Mouse (Mus musculus): Measurements from ENCODE around the gene Cmtm5. TPM values are rescaled to one million over a fixed set of nuclear protein-coding genes. Genes with fewer than 3 reads are reported as not detected.
"Not testable (repeated sequence)": the region's sequence is repeated elsewhere in the genome, so short reads cannot be mapped to it uniquely, and the experiment has no call there.

Cmtm5 gene
- total RNA-seq, 2 experiments from 2014 or later, result 0.46 to 0.83 TPM

DNA sequence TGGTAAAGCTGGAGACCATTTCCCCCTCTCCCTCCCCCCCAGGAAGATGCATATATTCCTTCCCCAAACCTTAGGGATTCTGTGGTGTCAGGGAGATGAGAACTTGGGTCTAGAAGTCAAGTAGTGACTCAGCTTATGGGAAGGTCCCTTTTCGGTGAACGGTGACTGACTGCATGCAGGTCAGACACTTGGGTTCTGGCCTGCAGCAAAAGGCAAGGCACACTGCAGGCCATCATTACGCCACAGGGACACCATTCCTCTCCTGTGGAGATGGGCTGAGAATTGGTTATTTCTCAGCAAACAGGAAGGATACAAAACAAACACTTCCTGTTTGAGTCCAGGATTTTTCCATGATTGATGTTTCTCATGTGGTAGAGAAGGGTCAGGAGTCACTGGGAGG is 23.1 kb downstream of the Cmtm5 start:
- no peak for DNase-seq

DNA sequence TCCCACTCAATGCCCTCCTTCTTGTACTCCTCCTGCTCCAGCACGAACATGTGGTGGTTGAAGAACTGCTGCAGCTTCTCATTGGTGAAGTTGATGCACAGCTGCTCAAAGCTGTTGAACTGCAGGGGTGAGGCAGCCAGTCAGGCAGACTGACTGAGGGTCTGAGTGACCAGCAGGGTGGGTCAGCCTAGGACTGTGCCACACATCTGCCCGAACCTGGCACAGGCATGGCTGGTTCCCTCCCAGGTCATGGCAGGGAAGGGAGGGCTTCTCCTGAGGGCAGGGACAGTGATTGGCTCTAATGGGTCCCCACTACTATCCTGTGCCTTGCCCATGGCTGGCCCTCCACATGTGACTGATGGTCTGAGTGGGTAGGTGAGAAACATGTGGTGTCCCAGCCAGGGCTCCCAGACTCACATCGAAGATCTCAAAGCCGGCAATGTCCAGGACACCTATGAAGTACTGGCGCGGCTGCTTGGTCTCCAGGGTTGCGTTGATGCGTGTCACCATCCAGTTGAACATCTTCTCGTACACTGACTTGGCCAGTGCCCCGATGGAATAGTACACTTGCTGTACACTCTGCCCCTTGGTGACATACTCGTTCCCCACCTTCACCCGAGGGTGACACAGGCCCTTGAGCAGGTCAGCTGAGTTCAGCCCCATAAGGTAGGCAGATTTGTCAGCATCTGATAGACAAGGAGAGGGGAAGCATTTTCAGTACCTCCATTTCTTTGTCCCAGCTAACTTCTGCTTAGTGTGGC is 24.0 kb downstream of the Cmtm5 start:
- not testable (repeated sequence) for DNase-seq

DNA sequence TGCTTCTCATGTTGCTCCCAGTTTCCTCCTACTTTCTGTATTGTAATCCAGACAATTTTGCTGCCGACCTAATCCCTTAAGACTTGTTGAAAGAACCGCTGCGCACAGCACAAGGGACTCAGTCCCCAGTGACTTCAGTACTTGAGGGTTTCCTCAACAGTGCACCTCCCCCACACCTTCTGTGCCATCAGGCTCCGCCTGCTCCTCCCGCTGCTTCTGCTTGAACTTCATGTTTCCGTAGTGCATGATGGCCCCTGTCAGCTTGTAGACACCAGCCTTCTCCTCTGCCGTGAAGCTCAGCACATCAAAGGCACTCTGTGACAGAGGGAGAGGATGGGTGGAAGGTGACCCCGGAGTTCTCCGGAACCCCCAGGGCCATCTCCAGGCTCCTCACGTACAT is 24.7 kb downstream of the Cmtm5 start:
- DNase-seq, result no peak

DNA sequence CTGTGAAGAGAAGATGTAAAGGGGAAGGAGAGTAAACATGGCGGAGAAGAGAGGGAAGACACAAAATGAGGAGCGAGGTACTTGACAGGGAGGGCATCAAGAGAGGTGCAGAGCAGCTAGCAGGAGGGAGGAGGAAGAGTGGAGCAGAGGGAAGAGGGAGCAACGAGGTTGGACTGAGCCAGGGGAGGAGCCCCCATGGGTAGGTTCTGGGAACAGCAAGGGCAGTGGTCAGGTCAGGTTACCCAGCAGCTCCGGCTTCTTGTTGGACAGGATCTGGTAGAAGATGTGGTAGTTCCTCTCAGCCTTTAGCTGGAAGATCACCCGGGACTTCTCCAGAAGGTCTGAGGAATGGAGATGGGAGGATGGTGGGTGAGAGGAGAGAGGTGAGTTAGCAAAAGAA is 25.4 kb downstream of the Cmtm5 start:
- DNase-seq, result no peak

DNA sequence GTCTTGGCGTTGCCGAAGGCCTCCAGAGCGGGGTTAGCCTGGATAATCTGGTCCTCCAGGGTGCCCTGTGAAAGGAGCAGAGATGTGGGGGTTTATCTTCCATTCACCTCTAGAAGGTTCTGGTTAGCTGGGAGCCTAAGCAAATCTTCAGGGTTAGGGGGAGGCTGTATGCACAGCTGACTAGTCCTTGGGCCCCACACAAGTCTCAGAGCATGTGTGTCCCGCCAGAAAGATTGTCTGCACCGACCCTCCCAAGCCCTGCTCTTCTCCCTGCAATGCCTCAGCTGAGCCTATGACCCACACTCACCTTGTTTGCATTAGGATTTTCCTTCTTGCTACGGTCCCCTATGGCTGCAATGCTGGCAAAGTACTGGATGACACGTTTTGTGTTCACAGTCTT is 26.7 kb downstream of the Cmtm5 start:
- DNase-seq, result no peak

DNA sequence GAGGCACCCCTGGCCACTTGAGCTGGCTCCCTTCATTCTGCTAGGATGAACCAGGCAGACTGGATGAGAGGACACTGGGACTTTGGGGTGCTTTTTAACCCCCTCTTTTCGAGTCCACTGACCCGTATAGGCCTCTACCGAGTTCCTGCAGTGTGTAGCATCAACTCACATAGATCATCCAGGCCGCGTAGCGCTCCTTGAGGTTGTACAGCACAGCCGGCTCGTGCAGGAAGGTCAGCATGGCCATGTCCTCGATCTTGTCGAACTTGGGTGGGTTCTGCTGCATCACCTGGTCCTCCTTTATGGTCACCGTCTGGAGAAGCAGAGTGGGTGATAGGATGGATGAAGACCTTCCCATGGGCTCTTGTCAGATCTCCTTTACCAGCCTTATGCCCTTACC is 27.7 kb downstream of the Cmtm5 start:
- no peak for DNase-seq

DNA sequence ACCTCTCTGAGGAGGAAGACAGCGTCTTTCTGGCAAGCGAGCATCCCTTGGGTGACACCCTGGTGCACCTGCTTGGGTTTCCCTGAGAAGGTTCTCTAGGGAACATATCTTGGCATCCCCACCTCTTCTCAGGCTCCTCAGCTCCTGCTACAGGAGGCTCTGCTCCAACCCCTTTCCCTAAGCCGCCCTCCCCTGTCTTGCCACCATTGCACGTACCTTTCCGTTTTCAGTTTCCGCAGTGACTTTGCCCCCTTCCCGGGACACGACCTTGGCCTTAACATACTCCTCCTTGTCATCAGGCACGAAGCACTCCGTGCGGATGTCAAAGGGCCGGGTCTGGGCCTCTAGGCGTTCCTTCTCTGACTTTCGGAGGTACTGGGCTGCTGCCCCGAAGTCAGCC is 29.0 kb downstream of the Cmtm5 start:
- no peak for DNase-seq

DNA sequence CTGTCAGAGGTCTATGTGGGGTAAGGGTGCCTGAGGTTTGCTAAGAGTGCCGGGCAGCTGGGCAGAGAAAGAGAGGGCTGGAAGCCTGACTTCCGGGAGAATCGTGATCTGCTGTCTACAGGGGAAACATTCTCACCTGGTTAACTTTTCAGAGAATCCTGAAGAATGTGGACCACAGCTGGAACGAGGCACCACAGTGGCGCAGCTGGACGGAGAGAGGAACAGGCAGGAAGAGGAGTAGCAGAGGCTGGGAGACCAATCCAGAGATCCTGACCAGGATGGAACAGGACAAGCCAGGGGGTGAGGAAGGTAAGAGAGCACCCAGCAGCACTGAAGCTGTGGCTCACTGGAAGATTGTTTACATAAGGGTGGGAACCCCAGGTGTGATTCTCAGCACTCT is 29.6 kb downstream of the Cmtm5 start:
- no peak for DNase-seq

DNA sequence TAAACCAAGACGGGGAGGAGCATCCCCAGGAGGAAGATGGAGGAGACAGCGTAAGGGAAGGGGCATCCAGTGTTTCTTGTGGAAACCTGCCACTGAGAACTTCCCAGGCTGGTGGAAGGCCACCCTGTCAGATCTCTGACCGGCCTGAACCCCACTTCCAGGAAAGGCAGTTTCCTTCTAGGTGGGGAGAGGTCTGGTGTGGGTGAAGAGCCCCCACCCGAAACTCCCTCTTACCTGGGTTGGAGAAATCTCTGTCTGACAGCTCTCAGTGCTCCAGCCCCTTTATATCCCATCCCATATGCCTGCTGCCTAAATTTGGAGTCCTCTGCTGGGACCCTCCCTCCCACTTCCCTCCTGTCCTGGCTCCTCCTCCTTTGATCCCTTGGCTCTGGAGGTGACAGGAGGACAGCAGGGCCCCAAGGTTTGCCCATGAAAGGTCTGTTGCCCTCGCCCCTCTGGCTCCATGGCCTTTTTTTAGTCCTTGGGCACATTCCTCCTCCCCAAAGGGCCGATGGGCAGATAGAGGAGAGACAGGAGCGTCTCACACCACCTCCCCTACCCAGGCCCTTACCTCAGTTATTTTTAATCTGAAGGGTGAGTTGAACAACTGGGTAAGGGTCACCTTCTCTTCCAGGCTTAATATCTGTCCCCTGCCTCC is 30.4 kb downstream of the Cmtm5 start, which contains the start of gene Myh6:
Myh6 (minus strand) TSS at position 608 of the 658 bp plus-strand sequence.
- DNase-seq, result no peak

DNA sequence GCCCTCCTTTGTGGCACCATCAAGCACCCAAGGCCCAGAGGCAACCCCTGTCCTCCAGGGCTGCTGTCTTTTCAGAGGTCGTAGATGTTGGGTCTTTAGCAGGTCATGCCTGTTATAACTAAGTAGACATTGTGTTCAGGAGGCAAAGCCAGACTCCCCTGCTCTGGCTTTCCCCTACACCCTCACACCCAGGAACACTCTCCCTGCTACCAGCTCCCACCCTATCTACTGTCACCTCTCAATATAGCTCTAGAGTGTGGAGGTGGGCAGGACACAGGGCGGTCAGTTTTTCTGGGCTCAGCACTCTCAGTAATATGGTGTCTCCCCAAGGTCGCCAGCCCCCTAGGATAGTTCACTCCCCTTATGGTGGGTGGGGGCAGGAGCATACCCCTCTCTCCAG is 31.8 kb downstream of the Cmtm5 start:
- no peak for DNase-seq

DNA sequence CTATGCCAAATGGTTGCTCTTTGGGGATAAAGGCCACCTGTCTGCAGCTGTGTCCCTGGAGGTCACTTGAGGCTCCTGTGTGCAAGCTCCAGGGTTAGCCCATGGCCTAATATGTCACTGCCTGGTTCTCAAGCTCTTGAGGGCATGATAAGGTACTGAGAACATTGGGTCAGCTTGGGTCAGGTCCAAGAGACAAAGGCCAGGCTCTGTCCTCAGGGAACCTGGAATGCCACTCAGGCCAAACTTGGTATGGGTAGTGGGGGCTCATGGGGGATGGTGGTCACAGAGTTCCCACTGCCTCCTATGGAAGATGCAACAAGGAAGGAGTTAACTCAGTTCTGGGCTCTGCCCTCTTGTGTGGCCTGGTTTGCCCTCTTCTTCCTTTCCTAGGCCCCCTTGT is 32.3 kb downstream of the Cmtm5 start:
- DNase-seq, result no peak

DNA sequence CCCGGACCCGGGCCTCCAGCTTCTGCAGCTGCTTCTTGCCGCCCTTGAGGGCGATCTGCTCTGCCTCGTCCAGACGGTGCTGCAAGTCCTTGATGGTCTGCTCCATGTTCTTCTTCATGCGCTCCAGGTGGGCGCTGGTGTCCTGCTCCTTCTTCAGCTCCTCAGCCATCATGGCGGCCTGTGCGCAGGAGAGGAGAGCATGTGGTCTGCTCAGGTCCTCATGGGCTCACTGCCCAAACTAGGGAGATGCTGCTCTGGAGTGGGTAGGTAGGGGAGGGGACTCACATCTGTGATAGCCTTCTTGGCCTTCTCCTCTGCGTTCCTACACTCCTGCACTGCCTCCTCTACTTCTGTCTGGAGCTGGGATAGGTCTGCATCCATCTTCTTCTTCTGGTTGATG is 36.7 kb downstream of the Cmtm5 start:
- not testable (repeated sequence) for DNase-seq

DNA sequence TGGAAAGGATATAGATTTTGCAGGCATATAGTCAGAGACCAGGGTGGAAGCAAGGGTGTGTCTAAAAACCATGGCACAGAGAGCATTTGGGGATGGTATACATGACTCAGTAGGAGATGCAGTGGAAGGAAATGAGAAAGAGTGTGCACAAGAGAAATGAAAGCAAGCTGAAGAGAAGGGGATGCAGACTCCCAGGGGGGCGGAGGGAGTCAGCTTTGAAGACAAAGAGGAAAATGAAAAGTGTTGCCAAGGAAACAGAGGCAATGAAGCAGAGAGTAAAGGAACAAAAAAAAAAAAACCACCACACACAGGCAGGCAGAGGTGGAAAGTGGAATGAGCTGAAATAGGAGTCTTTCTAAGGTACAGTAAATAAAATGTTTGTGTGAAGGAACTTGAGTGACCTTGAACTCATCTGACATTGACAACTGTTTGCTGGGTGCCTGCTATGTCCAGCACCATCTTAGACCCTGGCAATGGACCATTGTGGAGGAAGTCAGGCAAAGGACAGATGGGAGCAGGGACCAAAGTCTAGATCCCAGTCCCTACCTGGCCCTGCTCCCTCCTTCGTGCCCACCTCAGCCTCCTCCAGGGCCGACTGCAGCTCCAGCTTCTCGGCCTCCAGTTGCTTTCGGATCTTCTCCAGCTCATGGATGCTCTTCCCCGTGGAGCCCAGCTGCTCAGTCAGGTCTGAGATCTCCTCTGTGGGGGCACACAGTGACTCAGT is 38.2 kb downstream of the Cmtm5 start:
- DNase-seq, result no peak

DNA sequence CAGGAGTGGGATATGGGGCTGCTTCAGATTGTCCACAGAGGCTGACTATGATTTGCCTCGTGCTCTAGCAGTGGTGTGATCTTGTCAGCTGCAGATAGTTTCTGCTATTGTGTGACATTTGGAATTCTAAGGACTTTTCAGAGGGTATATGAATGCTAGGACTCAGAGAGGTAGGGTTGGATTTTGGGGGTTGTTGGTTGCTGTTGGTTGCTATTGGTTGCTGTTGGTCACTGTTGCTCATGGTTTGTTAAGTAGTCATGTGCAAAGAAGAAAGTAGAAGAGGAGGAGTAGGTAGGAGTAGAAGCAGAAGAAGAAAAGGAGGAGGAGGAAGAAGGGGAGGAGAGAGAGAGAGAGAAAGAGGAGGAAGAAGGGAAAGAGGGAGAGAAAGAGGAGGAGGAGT is 40.6 kb downstream of the Cmtm5 start, which contains the start of gene Gm17428:
Gm17428 (plus strand) TSS at position 301 of the 400 bp plus-strand sequence.
- no peak for DNase-seq

DNA sequence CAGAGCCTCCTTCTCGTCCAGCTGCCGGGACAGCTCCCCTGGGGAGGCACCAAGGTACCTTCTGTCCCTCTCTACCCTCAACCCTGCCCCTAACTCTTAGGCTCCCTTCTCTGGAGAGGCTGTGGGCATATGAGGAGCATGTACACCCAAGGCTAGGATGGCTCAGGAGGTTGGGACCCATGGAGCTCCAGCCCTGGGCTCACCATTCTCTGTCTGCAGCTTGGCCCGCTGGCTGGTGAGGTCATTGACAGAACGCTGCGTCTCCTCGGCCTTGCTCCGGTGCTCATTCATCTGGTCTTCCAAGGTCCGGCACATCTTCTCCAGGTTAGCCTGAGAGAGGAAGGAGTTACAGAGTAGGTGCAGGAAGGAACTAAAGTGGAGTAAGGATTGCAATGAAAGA is 42.6 kb downstream of the Cmtm5 start:
- DNase-seq, result no peak

DNA sequence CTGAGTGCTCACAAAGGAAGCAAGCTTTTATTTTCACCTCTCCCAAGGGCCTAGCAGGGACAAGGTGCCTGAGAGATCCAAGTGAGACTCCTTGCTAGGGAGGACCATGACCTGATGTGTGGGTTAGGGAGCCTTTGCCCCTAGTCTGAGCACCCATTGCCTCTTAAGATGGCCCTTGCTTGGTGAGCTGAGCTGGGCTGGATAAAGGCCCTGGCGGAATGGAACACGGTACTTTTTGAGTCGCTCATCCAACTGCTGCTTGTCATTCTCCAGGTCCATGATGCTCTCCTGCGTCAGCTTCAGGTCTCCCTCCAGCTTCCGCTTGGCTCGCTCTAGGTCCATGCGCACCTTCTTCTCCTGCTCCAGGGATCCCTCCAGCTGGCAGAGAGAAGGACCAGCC is 45.9 kb downstream of the Cmtm5 start:
- DNase-seq, result no peak

DNA sequence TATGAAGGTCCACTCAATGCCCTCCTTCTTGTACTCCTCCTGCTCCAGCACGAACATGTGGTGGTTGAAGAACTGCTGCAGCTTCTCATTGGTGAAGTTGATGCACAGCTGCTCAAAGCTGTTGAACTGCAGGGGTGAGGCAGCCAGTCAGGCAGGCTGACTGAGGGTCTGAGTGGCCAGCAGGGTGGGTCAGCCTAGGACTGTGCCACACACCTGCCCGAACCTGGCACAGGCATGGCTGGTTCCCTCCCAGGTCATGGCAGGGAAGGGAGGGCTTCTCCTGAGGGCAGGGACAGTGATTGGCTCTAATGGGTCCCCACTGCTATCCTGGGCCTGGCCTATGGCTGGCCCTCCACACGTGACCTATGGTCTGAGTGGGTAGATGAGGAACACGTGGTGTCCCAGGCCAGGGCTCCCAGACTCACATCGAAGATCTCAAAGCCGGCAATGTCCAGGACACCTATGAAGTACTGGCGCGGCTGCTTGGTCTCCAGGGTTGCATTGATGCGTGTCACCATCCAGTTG is 52.4 kb downstream of the Cmtm5 start:
- not testable (repeated sequence) for DNase-seq

Small RNA genes lying within 50 kb of the gene (microRNA-seq; reads per million reads assigned to microRNA genes)
- gene Mir208a (not detected), gene Mir208b (9.0 reads per million, percentile 22 among the genes with 10 or more reads in this experiment)

Other genes with a start within 250 kb of the Cmtm5 start
- gene Acin1, start 249.3 kb upstream of the Cmtm5 start, total RNA-seq (2021), result 100 to 1,000 TPM; 140 to 178 TPM
- under 1 TPM in 1 of 2 experiments, not detected in 1; 0.23 TPM for gene Gm29776, start 237.4 kb upstream of the Cmtm5 start, total RNA-seq (2021)
- gene Cebpe, start 224.1 kb upstream of the Cmtm5 start, total RNA-seq (2021), result not detected
- gene Slc7a8, start 154.3 kb upstream of the Cmtm5 start, total RNA-seq (2021), result 10 to 100 TPM; 28.1 to 56.8 TPM
- gene Rnf212b, start 122.1 kb upstream of the Cmtm5 start, total RNA-seq (2021), result under 1 TPM; 0.43 to 0.56 TPM
- gene Homez, start 65.3 kb upstream of the Cmtm5 start, total RNA-seq (2021), result 10 to 100 TPM; 12.2 to 16.5 TPM
- 10 to 100 TPM; 17.8 to 19.2 TPM for gene Ppp1r3e, start 58.7 kb upstream of the Cmtm5 start, total RNA-seq (2021)
- 10 to 100 TPM; 54.3 to 57.2 TPM for gene Bcl2l2, start 52.9 kb upstream of the Cmtm5 start, total RNA-seq (2021)
- gene Gm20521, start 52.8 kb upstream of the Cmtm5 start, total RNA-seq (2021), result 1 to 10 TPM in 1 of 2 experiments, not detected in 1; 2.0 TPM
- gene Pabpn1, start 43.8 kb upstream of the Cmtm5 start, total RNA-seq (2021), result 100 to 1,000 TPM; 167 to 173 TPM
- 10 to 100 TPM; 28.0 to 37.6 TPM for gene Slc22a17, start 23.1 kb upstream of the Cmtm5 start, total RNA-seq (2021)
- 1 to 10 TPM; 2.5 to 3.0 TPM for gene Efs, start 10.1 kb upstream of the Cmtm5 start, total RNA-seq (2021)
- not detected for gene Il25, start 3.6 kb upstream of the Cmtm5 start, total RNA-seq (2021)
- not detected for gene Myh6, start 30.7 kb downstream of the Cmtm5 start, total RNA-seq (2021)
- gene Gm17428, start 40.7 kb downstream of the Cmtm5 start, total RNA-seq (2021), result not detected
- under 1 TPM in 1 of 2 experiments, not detected in 1; 0.49 TPM for gene Myh7, start 58.4 kb downstream of the Cmtm5 start, total RNA-seq (2021)
- 10 to 100 TPM; 34.6 to 44.8 TPM for gene Ngdn, start 79.2 kb downstream of the Cmtm5 start, total RNA-seq (2021)
- 1 to 10 TPM; 4.9 to 8.8 TPM for gene Zfhx2, start 156.1 kb downstream of the Cmtm5 start, total RNA-seq (2021)
- 10 to 100 TPM; 12.9 to 18.6 TPM for gene Thtpa, start 158.5 kb downstream of the Cmtm5 start, total RNA-seq (2021)
- gene Ap1g2, start 170.3 kb downstream of the Cmtm5 start, total RNA-seq (2021), result 10 to 100 TPM; 23.5 to 27.2 TPM
- gene Jph4, start 180.7 kb downstream of the Cmtm5 start, total RNA-seq (2021), result 1 to 10 TPM; 2.2 to 2.3 TPM